Mouse (Mus musculus) ES-Bruce4 (cell line): ENCODE results near the gene Mif.

Experiments used
- CTCF ChIP-seq: IDR thresholded peaks from one replicate; pipeline ENCODE4 v1.8.1; 2011; ENCODE audit warnings: low read depth, low read length
- EP300 ChIP-seq: IDR thresholded peaks from 2 replicates; pipeline ENCODE4 v1.6.1; 2011; ENCODE audit warnings: low read depth, low read length; ENCODE audit not compliant: insufficient read depth
- POLR2A ChIP-seq: IDR thresholded peaks from one replicate; pipeline ENCODE4 v1.8.1; 2011; ENCODE audit warnings: low read length; ENCODE audit not compliant: insufficient read depth

DNA sequence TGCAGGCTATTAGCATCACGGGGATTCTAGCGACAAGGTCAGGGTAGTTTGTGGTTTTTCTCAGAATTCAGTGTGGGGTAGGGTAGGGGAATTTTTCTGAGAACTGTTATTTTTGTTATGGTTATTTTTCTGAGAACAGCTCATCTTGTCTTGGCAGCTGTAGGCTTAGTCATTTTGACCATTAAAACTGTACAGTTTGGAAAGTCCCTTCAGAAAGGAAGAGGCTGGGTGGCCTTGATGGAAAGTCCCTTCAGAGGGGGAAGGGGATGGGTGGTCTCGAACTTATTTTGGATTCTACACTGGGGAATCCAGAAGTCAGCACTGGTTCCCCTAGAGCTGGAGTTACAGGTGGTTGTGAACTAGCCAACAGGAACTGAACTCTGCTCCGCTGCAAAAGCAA lies 35.5 kb downstream of the Mif start:
- TF ChIP-seq POLR2A (no peak), EP300 (no peak), CTCF (no peak)
